Mouse (Mus musculus): ENCODE measurements around the gene Tmem190.
A peak's percentile ranks its signal among the peaks of the same experiment; 100 is the strongest.
"Not testable (repeated sequence)": the region's sequence is repeated elsewhere in the genome, so short reads cannot be mapped to it uniquely, and the experiment has no call there.

Gene Tmem190

DNA sequence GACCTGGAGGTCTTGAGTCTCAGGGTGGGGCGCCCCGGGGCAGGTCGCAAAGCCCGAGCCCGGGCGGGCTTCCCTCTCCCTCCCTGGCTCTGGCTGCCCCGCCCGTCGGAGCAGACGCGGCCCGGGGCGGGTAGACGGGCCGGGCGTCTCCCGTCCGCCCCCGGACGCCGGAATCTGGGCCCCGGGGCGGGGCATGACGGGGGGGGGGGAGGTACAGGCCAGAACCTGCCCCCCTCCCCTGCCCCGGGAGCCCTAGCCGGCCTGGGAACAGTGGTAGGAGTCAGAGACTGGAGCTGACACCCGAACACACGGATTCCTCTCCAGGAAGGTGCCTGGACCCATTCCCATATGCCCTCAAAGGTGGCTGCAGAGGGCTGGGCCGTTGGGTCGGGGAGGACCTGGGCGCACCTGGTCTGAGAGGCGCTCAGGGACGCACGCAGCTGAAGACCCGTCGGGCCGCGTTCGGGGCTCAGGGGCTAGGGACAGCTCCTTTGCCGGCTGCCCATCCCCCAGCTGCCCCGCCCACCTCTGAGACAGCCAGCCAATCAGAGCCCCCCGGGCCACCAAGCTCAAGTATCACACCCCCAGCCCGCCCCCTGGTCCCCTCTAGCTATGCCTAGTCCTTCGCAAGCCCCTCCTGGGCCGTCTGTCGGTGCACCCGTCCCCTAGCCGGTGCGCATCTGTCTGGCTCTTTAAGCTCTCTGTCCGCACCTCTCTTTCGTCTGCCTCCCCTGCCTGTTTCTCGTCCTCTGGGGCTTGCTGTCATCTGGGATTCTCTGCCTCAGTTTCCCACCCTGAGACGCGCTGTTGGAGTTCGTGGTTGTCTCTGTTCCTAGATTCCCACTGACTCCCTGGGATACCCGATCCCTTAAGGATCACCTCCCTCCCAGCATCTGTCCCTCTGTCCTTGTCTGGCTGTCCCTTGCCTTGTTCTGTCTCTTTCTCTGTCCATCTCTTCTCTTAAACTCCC, 5.6 kb upstream of the Tmem190 start:
- DNase-seq: no peak

- no peak for DNase-seq
These were observed 4.7 kb upstream of the Tmem190 start for GRCm38 (mm10) chr7:4777851-4778637.

DNA sequence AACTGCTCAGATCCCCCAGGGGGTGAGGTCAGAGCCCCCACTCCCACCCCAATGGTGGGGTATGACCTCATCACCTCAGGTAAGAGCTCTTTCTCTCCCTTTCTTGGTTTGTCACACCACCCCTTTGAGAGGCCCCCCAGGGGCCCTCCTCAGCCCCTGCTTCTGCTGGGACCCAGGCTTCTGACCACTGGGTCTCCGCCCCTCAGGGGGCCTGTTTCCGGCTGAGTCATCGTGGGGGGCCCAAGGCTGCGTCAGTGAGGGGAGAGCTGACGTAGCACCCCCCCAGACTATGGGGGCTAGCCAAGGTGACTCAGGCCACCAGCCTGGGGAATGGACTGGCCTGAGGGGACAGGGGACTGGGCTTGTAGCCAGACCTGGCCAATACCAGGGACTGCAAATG, 2.8 kb upstream of the Tmem190 start:
- no peak for DNase-seq

DNA sequence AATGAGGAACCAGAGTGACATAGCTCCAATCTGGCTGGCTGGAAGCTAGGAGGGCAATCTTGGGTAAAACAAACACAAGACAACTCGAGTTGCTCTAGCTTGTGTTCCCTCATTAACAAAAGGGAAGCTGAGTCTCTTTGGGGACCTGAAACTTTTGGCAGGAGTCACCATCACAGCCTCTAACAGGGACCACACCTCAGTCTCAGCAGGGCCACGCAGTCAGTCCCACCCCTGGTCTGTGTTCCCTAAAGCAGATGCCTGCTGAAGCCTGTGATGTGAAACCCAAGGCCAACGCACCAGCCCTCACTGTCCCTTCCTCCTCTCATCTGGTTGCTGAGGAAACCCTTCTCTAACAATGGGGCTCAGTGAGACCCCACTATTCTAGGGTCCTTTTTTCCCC, 607 bp upstream of the Tmem190 start:
- no peak for DNase-seq

DNA sequence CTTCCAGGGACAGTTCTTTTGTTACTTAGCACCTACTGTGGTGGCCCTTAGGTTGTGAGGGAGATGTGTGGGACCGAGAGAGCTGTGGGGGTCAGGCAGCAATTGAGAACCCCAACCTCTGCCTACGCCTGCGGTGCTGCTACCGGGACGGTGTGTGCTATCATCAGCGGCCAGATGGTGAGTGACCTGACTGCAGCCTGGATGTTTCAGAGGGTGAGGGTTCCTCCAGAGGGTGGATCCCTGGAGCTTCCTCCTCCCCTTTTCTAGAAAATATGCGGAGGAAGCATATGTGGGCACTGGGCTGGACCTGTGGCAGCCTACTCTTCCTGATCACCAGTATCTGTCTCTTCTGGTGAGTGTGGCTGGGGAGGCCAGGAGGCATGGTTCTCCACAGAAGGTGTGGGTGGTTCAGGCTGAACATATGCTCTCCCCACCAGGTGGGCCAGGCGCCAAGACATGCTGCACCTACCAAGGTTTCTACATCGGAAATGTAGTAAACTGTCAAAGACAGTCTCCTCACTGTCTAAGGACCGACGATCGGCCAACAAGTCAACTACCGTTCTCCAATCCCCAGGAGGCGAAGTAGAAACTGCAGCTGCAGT, 1.0 kb downstream of the Tmem190 start:
- DNase-seq: peak; percentile 74 to 81

- DNase-seq: peak; percentile 63 to 71
These were observed 6.0 kb downstream of the Tmem190 start for GRCm38 (mm10) chr7:4788499-4789435.

DNA sequence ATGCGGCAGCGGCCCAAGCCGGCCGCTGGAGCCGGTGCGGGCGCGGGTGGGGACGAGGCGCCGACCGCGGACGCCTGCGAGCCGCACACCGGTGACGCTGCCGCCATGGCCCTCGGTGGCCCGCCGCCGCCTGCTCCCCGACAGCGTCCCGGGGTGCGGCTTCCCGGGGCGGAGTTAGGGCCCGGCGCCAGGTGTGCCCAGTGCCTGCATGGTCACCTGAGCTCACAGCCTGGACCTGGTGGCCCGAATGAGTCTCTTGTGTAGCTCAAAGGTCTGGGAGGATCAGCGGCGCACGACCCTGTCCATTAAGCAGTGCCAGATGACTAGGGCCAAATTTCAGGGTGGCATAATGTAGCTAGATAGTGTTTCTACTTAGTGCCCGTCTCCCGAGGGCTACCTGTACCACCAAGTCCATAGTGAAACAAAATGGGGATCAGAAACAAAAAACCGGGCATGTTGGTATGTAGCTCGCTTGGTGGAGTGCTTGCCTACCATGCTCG, 6.7 kb downstream of the Tmem190 start, which contains the start of gene Tmem238:
TSS of gene Tmem238 (minus strand) at position 221 of the 500 bp plus-strand sequence.
- peak in 1 of 2 experiments; percentile 77 for DNase-seq

DNA sequence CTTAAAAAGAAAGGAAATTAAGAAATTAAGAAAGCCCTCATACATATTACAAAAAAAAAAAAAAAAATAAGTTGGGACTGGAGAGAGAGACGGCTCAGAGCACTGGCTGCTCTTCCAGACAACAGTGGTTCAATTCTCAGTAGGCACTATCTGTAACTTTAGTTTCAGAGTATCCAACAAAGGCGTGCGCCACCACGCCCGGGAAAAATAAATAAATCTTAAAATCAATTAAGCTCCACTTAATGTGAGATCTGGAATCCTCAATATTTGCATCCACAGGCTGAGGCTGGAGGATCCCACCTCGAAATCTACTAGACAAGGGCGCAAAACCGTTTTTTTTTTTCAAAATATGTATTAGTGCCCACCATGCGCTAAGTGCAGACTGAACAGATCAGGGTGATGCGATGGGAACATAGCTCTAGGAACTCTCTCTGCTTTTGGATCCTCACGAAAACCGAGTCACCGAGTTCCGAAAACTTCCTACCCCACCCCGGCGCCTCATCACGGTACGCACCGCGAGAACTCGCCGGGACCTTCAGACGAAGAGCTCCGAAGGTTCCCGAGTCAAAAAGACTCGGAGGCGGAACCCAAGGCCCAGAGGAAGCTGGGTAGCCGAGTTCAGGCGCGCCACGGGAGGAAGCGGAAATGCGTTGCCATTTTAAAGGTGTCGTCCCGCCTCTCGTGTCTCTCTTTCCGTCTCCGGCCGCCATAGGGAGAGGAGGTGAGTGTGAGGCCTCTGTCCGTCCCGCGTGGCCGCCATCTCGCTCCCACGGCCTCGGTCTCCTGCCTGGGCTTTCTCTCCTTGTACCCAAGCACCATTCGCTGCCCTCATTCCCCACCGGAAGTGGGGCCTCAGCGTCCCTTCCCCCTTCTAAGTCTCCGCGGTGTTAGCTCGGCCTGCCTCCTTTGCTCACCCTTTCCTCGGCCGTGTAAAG, 9.8 kb downstream of the Tmem190 start, which contains the start of gene Rpl28:
TSS of gene Rpl28 (plus strand) at position 597 of the 935 bp plus-strand sequence.
- DNase-seq: peak; percentile 93 to 94

DNA sequence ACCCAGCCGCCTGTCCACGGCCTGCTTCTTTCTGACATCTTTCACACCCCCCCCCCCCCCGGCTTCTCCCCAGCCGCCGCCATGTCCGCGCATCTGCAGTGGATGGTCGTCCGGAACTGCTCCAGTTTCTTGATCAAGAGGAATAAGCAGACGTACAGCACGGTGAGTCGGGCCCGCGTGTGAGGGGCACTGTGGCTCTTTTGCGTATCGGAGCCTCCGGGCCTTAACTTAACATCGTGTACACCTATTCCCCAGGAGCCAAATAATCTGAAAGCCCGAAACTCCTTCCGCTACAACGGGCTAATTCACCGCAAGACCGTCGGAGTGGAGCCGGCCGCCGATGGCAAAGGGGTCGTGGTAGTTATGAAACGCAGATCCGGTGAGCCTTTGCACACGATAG, 10.5 kb downstream of the Tmem190 start:
- DNase-seq: not testable (repeated sequence)

- no peak for DNase-seq
These were observed 10.9 kb downstream of the Tmem190 start for GRCm38 (mm10) chr7:4793674-4794073.

GRCm38 (mm10) chr7:4794631-4795168, 12.0 kb downstream of the Tmem190 start:
- no peak for DNase-seq

- DNase-seq: peak in 1 of 2 experiments; percentile 37
These were observed 13.2 kb downstream of the Tmem190 start for GRCm38 (mm10) chr7:4795767-4796433.

GRCm38 (mm10) chr7:4802247-4802646, 19.5 kb downstream of the Tmem190 start:
- no peak for DNase-seq

- DNase-seq: peak in 1 of 2 experiments; percentile 45
These were observed 24.0 kb downstream of the Tmem190 start for GRCm38 (mm10) chr7:4806716-4807115.

DNA sequence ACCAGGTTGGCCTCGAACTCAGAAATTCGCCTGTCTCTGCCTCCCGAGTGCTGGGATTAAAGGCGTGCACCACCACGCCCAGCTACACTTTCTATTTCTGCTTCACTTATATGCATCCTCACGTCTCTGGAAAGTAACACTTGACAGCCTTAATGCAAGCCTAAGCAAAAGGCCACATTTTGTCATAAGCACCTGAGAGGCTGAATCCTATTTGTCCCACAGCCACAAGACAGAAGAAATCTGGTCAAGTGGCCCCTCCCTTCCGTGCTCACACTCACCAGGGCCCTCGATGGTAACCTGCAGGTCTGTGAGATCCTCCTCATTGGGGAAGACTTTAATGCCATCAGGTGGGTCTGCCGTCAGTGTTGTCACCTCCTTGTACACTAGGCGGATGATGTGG, 28.4 kb downstream of the Tmem190 start:
- not testable (repeated sequence) for DNase-seq

DNA sequence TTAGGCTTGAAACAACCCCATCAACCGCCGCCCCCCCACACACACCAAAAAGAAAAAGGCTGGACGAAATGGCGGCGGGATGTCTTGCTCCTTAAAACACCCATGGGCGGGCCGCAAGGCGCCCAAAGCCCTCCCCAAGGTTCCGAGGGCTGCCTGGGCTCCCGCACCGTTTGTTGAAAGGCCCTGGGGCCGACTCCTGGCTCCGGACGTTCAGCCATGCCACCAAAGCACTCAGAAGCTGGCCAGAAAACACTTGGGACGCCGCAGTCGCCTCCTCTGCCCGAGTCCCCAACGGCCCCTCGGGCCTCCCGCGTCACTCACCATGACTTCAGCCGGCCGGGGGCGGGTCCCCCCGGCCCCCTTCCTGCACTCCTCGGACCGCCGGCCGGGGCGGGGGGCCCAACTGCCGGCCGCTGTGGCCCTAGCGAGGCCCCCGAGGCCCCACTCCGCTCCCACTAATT, 29.1 kb downstream of the Tmem190 start:
- DNase-seq: no peak

GRCm38 (mm10) chr7:4812303-4813104, 29.8 kb downstream of the Tmem190 start, which contains the start of gene Ube2s:
TSS of gene Ube2s (minus strand) at chr7:4812590.
- DNase-seq: peak; percentile 97

DNA sequence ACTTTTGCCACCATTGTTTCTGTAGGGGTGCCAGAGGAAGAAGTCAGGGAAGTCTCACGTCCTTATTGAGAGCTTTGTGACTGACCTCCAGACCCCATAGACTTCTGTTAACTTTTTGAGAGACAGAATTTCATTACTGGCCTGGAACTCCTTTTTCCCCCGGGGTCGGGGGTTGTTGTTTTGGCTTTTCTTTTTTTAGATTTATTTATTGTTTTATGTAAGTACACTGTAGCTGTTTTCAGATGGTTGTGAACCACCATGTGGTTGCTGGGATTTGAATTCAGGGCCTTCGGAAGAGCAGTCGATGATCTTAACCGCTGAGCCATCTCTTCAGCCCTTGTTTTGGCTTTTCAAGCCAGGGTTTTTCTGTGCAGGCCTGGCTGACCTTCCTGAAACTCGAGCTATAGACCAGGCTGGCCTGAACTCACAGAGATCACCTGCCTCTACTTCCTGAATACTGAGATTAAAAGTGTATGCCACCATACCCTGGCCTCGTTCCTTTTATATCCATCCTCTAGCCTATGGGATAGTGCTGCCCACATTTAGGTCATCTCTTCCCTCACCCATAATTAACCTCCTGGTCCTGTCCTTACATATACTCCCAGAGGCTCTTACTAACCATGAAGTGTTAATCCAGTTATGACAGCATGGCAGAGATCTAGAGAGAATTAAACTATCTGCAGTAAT, 30.5 kb downstream of the Tmem190 start:
- DNase-seq: no peak
